Mouse (Mus musculus) hindbrain, embryonic 10.5 days (tissue): Measurements from ENCODE around the gene Atg9a. TPM values are rescaled to one million over a fixed set of nuclear protein-coding genes. Genes with fewer than 3 reads are reported as not detected.

Source experiments
- DNase-seq: peaks from one replicate; pipeline ENCODE4 v3.0.0-alpha.2; 2017; ENCODE audit warnings: low spot score
- H3K27ac ChIP-seq: fragments of 300-500 bp; sonication (generic); 2 replicates; pipeline ENCODE4 v1.5.1; 2016; ENCODE audit warnings: mild to moderate bottlenecking, moderate library complexity
- H3K27me3 ChIP-seq: fragments of 300-500 bp; sonication (generic); 2 replicates; pipeline ENCODE4 v1.6.1; 2016; ENCODE audit warnings: mild to moderate bottlenecking; ENCODE audit not compliant: poor library complexity, insufficient read depth, severe bottlenecking
- H3K36me3 ChIP-seq: fragments of 300-500 bp; sonication (generic); 2 replicates; pipeline ENCODE4 v1.6.1; 2016; ENCODE audit warnings: mild to moderate bottlenecking, moderate library complexity
- H3K4me1 ChIP-seq: fragments of 300-500 bp; sonication (generic); replicated peaks from 2 replicates; pipeline ENCODE4 v1.6.1; 2016; ENCODE audit warnings: mild to moderate bottlenecking
- H3K4me3 ChIP-seq: fragments of 300-500 bp; sonication (generic); 2 replicates; pipeline ENCODE4 v1.5.1; 2016; ENCODE audit warnings: mild to moderate bottlenecking, moderate library complexity
- H3K9me3 ChIP-seq: fragments of 300-500 bp; sonication (generic); 2 replicates; pipeline ENCODE4 v1.6.1; 2016; ENCODE audit warnings: mild to moderate bottlenecking, moderate library complexity
- WGBS: fragments of 180-500 bp; shearing (Covaris S2); methylation state at CpG from one replicate; pipeline ENCODE4 v1.1.7; 2016; 5-methylcytosine and 5-hydroxymethylcytosine counted together
- polyA plus RNA-seq: library from polyadenylated mRNA; unstranded; fragments of >200 nt; fragmentation: Nextera tagmentation; extraction: Ambion mirVana; gene quantifications from 2 replicates; pipeline ENCODE4 v1.2.1, GENCODE M21; 2016

Gene Atg9a
- polyA plus RNA-seq, 1 experiment from 2014 or later = 32.1 TPM

GRCm38 (mm10) chr1:75180741-75181140 lies 11.3 kb downstream of the Atg9a start:
- Histone ChIP-seq H3K9me3 (no peaks in the 10 kb centered on the region), H3K4me1 (peaks cover 34% of the 10 kb centered on the region), H3K27me3 (no peaks in the 10 kb centered on the region), H3K36me3 (peaks cover 68% of the 10 kb centered on the region), H3K4me3 (peak overlapping the region; percentile 73), H3K27ac (peak overlapping the region; percentile 88)
- 39% methylated on average over 7 of the region's 7 CpGs for WGBS
- DNase-seq = no peak

DNA sequence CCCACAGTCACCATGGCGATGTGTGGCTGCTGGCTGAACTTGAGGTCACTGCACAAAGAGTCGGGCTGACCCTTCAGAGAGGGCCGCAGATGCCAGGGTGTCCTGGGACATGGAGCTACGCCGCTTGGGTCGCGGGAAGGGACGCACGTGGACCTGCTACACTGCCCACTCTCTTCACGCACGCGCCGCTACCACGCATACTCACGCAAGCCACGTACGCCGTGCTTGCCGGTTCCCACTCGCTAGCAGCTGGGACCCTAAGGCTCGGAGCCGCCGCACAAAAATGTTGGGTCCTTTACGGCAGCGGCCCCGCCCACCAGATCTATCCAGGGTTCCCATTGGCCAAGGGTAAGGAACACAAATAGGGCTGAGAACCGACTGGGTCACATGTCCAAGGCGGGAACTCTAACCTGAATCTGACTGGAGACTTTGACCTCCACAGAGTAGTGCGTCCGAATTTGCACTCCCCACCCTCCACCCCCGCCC lies 11.8 kb downstream of the Atg9a start, which contains the start of gene Abcb6:
TSS of gene Abcb6 (minus strand) at position 288 of the 486 bp plus-strand sequence.
- WGBS = under 1% methylated on average over 31 of the region's 31 CpGs
- Histone ChIP-seq H3K9me3 (no peaks in the 10 kb centered on the region), H3K4me3 (peak within 1 kb of the TSS; percentile 73), H3K27me3 (no peaks in the 10 kb centered on the region), H3K27ac (peak within 1 kb of the TSS; percentile 88), H3K4me1 (peaks cover 34% of the 10 kb centered on the region), H3K36me3 (peaks cover 68% of the 10 kb centered on the region)
- peak; percentile 94 for DNase-seq

DNA sequence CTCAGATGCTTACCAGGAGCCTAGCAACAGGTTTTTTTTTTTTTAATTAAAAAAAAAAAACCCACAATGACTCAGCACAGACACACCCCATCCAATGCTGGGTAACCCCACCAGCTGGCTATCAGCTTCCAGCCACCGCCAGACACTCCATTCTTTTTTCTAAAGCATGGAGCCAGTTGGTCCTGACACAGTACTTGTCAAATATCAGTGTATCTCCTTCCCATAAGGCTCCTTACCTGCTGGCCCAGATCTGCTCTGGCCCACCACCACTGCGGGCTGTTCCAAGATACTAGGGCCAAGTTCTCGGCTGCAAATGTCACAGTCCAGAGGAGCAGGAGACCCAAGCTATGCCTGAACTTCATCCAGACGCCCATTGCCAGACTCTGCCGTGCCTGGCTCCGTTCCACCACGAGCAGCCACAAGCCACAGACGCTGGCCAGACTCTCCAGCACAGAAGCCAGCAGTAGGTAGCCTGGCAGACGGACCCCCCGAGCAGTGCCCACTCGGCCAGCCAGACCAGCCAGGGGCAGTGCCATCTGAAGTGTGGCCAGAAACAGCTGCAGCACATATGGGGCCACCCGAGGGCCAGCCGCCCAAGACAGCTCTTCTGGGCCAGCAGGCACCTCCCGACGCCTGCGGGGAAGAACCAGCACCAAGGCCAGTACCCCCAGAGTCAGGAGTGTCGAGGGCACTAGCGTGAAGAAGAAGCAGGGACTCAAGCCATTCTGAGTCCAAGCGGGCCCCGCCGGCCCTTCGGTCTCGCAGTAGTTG lies 12.5 kb downstream of the Atg9a start:
- 11% methylated on average over 23 of the region's 23 CpGs for WGBS
- H3K27me3 ChIP-seq = no peaks in the 10 kb centered on the region
- peaks cover 68% of the 10 kb centered on the region for H3K36me3 ChIP-seq
- no peaks in the 10 kb centered on the region for H3K9me3 ChIP-seq
- H3K27ac ChIP-seq = peak overlapping the region; percentile 88
- DNase-seq = peak; percentile 6
- peak overlapping the region; percentile 73 for H3K4me3 ChIP-seq
- H3K4me1 ChIP-seq = peaks cover 34% of the 10 kb centered on the region

DNA sequence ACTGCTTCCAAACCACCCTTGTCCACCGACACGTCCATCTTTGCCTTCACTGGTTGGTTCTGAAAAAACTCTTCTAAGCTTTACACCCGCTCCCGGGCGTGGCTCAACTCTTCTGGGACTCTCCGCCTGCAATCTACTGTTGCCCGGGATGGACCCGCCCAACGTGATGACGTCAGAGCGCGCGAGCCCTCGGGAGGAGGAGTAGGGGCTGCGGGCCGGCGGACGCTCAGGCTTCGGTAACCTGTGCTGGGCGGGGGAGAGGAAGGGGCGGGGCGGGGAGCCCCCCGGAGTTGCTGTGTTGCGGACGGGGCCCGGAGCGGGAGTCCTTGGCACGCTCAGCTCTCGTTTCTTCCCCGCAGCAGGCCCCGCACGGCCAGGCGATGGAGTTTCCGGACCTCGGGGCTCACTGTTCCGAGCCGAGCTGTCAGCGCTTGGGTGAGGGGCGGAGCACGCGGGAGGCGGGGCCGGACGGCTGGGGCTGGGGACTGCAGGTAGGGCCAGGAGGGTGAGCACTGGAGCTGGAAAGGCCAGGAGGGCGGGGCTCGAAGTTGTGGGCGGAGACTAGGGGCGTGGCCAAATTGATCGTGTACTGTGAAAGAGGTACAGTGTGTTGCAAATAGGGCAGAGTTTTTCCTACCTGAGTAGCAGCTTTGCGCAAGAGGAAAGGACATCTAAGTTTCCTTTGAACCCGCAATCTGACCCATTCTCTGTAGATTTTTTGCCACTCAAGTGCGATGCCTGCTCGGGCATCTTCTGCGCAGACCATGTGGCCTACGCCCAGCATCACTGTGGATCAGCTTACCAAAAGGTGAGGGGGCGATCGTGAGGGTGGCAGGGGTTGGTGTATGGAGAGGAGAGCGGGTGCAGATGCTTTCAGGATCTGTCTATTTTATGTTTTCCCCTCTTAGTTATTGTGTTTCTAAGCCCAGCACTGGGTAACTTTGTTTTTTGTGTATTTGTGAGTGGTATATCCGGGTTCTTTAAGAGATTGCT lies 23.2 kb downstream of the Atg9a start, which contains the start of gene Zfand2b:
TSS of gene Zfand2b (plus strand) at position 175 of the 993 bp plus-strand sequence.
- Histone ChIP-seq H3K27me3 (no peaks in the 10 kb centered on the region), H3K36me3 (peaks cover 36% of the 10 kb centered on the region), H3K4me1 (peaks cover 18% of the 10 kb centered on the region), H3K27ac (peak within 1 kb of the TSS; percentile 90), H3K9me3 (no peaks in the 10 kb centered on the region), H3K4me3 (peak within 1 kb of the TSS; percentile 82)
- WGBS = under 1% methylated on average over 59 of the region's 59 CpGs
- DNase-seq = peak; percentile 97

- H3K27me3 ChIP-seq = no peaks in the 10 kb centered on the region
- H3K4me3 ChIP-seq = peak overlapping the region; percentile 82
- H3K4me1 ChIP-seq = peaks cover 18% of the 10 kb centered on the region
- no peak for DNase-seq
- peaks cover 29% of the 10 kb centered on the region for H3K36me3 ChIP-seq
- 6% methylated on average over 7 of the region's 7 CpGs for WGBS
- H3K9me3 ChIP-seq = no peaks in the 10 kb centered on the region
- H3K27ac ChIP-seq = peak overlapping the region; percentile 90
Measured at GRCm38 (mm10) chr1:75168093-75168471, 23.9 kb downstream of the Atg9a start.

DNA sequence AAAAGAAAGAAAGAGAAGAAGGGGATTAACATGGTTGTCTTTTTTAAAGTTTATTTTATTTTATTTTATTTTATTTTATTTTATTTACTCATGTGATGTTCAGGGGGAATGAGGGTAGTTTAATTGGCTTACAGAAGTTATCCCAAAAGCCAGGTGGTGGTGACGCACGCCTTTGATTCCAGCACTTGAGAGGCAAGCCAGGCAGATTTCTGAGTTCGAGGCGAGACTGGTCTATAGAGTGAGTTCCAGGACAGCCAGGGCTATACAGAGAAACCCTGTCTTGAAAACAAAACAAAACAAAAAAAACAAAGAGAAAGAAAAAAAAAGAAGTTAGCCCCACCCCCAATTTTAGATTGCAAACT lies 31.8 kb downstream of the Atg9a start:
- no peak overlapping the region for H3K4me3 ChIP-seq
- H3K27ac ChIP-seq = no peak overlapping the region
- H3K27me3 ChIP-seq = no peaks in the 10 kb centered on the region
- no peaks in the 10 kb centered on the region for H3K9me3 ChIP-seq
- H3K4me1 ChIP-seq = no peaks in the 10 kb centered on the region
- no peak for DNase-seq
- 79% methylated on average over 4 of the region's 4 CpGs for WGBS
- H3K36me3 ChIP-seq = no peaks in the 10 kb centered on the region

GRCm38 (mm10) chr1:75159540-75160255 lies 32.3 kb downstream of the Atg9a start:
- Histone ChIP-seq H3K27me3 (no peaks in the 10 kb centered on the region), H3K36me3 (no peaks in the 10 kb centered on the region), H3K4me3 (no peak overlapping the region), H3K4me1 (no peaks in the 10 kb centered on the region), H3K27ac (no peak overlapping the region), H3K9me3 (no peaks in the 10 kb centered on the region)
- 73% methylated on average over 5 of the region's 5 CpGs for WGBS
- DNase-seq = no peak

DNA sequence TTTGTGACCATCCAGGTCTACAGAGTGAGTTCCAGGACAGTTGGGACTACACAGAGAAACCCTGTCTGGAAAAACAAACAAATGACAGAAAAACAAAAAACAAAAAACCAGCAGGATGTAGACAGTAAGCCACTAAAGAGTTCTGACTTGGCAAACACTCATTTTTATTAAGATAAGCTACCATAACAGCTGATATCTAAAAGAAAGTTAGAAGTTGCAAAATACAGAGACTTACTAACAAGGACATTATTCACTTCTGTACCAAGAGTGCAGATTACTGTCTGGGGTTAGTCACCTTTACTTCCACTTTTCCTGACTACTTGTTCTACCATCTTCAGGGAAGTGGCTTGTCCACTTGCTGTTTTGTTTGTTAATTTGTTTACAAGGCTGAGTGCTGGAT lies 33.0 kb downstream of the Atg9a start:
- no peaks in the 10 kb centered on the region for H3K27me3 ChIP-seq
- H3K36me3 ChIP-seq = no peaks in the 10 kb centered on the region
- DNase-seq = no peak
- H3K27ac ChIP-seq = no peak overlapping the region
- H3K9me3 ChIP-seq = no peaks in the 10 kb centered on the region
- H3K4me3 ChIP-seq = no peak overlapping the region
- no peaks in the 10 kb centered on the region for H3K4me1 ChIP-seq

GRCm38 (mm10) chr1:75155837-75156236 lies 36.2 kb downstream of the Atg9a start:
- Histone ChIP-seq H3K4me1 (no peaks in the 10 kb centered on the region), H3K27ac (no peak overlapping the region), H3K4me3 (no peak overlapping the region), H3K36me3 (no peaks in the 10 kb centered on the region), H3K9me3 (no peaks in the 10 kb centered on the region), H3K27me3 (no peaks in the 10 kb centered on the region)
- no peak for DNase-seq
- WGBS = 75% methylated on average over 3 of the region's 3 CpGs

DNA sequence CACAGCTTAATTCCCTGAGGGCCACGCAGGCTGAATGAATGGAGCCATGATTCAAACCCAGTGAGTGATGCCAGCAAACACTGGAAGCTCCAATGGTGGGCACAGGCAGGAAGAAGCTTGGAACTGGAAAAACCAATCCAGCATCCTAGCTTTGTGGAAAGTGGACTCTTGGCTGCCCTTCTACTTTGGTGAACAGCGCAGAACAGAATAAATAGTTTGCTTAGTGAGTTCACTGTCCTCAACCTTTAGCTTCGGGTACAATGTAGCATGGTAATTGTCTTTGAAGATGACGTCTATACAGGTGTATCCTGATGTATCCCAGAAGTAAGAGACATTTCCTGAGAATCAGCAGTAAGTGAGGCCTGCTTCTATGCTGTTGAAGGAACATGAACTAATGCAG lies 43.3 kb downstream of the Atg9a start:
- Histone ChIP-seq H3K4me1 (peaks cover 9% of the 10 kb centered on the region), H3K27ac (no peak overlapping the region), H3K36me3 (peaks cover 52% of the 10 kb centered on the region), H3K27me3 (no peaks in the 10 kb centered on the region), H3K4me3 (no peak overlapping the region), H3K9me3 (no peaks in the 10 kb centered on the region)
- 89% methylated on average over 4 of the region's 4 CpGs for WGBS
- no peak for DNase-seq

GRCm38 (mm10) chr1:75147411-75148135 lies 44.4 kb downstream of the Atg9a start:
- Histone ChIP-seq H3K4me1 (peaks cover 11% of the 10 kb centered on the region), H3K27ac (no peak overlapping the region), H3K36me3 (peaks cover 52% of the 10 kb centered on the region), H3K9me3 (no peaks in the 10 kb centered on the region), H3K27me3 (no peaks in the 10 kb centered on the region), H3K4me3 (no peak overlapping the region)
- DNase-seq = no peak
- 86% methylated on average over 7 of the region's 7 CpGs for WGBS

- DNase-seq = no peak
- H3K9me3 ChIP-seq = no peaks in the 10 kb centered on the region
- H3K4me1 ChIP-seq = peaks cover 23% of the 10 kb centered on the region
- H3K27me3 ChIP-seq = no peaks in the 10 kb centered on the region
- WGBS = 95% methylated on average over 3 of the region's 3 CpGs
- no peak overlapping the region for H3K4me3 ChIP-seq
- H3K27ac ChIP-seq = no peak overlapping the region
- peaks cover 52% of the 10 kb centered on the region for H3K36me3 ChIP-seq
Measured at GRCm38 (mm10) chr1:75145589-75145988, 46.4 kb downstream of the Atg9a start.
